Mouse (Mus musculus) adrenal gland, adult 2 months (tissue): ENCODE data around the gene Rnf187. TPM values are rescaled to one million over a fixed set of nuclear protein-coding genes. Genes with fewer than 3 reads are reported as not detected.
A peak's percentile ranks its signal among the peaks of the same experiment; 100 is the strongest.
"Not testable (repeated sequence)": the region's sequence is repeated elsewhere in the genome, so short reads cannot be mapped to it uniquely, and the experiment has no call there.

ENCODE experiments used
- DNase-seq: peaks from one replicate; pipeline ENCODE4 v3.0.0; 2021
- polyA plus RNA-seq: library from polyadenylated mRNA; depleted of rRNA; stranded (reverse); fragments of >200 nt; gene quantifications from 2 replicates; pipeline ENCODE4 v1.2.3, GENCODE M21; 2012
- total RNA-seq, 2 experiments: library from RNA; stranded (reverse); gene quantifications; 2 replicates each; pipeline ENCODE4 v1.2.3; 2021

The Rnf187 gene
- total and polyA plus RNA-seq, 3 experiments: 143 to 545 (median 198) TPM

DNA sequence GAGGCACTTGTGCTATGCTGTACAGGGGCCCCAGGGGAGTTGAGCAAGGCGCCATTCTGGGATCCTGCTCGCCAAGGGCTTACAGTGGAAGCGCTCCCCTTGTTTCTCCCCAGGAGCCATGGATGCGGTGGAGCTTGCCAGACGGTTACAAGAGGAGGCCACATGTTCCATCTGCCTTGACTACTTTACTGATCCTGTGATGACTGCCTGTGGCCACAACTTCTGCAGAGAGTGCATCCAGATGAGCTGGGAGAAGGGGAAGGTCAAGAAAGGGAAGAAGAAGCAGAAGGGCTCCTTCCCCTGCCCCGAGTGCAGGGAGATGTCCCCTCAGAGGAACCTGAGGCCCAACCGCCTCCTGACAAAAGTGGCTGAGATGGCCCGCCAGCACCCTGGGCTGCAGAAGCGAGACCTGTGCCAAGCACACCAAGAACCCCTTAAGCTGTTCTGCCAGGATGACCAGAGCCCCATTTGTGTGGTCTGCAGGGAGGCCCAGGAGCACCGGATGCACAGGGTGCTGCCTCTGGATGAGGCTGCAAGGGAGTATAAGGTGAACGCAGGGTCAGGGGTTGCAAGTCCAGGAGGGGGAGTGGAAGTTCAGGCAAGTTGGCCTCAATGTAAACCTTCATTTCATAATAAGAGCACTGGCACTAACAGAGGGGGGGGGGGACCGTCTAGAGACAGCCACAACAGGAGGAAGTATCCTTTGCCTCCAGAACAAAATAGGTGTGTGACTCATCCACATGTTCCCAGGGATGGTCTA, 26.5 kb upstream of the Rnf187 start:
- DNase-seq: no peak

DNA sequence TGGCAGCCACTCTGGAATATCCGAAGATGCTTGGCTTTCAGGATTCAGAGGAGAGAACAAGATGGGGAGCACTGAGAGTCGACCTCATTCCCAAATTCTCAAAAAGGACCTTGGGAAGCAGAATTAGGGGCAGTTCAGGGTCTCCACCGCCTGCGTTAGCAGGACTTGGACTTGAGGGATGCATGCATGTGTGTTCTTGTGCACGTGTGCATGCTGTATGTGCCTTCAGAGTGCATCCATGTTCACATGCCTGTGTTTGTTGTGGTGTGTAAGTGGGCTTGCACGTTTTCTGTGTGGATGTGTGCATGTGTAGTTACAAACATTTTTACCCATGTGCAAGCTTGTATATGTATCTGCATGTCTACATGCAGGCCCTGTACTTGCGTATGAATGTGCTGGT, 25.5 kb upstream of the Rnf187 start:
- DNase-seq: no peak

DNA sequence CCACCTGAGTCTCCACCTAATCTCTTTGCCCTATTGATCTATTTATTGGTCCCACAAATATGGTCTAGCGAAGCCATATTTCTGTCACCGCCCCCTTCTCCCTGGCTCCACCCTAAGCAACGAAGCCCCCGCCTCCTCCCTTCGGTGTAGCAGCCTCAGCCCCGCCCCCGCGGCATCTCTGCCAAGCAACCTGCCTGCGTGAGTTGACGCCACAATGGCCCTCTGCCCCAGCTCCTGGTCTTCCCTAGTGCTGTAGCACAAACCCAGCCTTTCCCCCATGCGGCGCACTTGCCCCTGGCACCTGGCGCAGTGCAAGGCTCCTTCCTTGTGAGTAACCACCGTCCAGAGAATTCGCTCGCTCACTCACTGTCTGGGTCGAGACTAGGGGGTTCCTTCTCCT, 24.8 kb upstream of the Rnf187 start:
- DNase-seq: peak; percentile 48

DNA sequence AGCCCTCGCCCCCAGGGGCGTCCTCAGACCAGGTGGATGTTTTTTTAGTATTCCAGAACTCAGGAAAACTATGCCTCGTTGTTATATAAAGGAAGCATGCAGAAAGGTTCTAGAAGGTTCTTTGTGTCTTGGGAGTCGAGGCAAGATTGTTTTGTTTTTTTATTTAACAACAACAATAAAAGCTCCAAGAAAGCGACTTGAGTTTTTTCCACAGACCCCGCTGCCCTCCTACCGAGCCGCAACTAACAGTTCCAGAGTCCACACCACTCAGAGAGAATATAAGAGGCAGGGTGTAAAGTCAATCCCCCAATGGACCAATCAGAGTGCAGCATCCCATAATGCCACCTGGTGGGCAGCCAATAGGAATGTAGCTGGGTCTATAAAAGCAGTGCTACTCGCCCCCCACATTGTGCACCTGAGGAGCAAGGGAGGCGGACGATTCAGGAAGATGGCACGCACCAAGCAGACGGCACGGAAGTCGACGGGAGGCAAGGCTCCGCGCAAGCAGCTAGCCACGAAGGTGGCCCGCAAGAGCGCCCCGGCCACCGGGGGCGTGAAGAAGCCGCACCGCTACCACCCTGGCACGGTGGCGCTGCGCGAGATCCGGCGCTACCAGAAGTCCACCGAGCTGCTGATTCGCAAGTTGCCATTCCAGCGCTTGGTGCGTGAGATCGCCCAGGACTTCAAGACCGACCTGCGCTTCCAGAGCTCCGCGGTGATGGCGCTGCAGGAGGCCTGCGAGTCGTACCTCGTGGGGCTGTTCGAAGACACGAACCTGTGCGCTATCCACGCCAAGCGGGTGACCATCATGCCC, 22.9 kb upstream of the Rnf187 start:
- DNase-seq: no peak

DNA sequence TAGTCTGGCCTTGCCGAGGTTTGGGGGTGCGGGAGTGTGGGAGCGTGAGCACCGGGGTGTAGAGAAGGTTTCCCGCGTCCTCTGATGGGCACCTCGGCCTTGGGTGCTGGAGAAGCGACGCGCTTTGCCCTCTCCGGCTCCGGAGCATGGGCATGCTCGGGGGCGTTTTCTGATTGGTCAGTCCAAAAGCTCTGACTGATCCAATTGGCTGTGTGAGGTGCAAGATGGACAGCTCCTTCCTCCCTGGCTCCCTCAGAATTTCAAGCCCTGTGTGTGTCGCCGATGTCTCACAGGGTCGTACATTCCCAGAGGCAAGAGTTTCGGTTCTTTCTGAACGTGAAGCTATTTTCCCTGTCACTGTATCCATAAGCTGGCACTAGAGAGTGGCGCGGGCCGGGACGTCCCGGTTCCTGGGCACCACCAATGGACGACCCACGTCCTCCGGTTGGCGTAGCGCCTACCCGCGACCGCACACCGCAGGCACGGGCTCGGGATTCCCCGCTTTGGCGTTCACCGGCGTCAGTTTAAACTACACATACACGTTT, 21.3 kb upstream of the Rnf187 start:
- DNase-seq: peak; percentile 92

DNA sequence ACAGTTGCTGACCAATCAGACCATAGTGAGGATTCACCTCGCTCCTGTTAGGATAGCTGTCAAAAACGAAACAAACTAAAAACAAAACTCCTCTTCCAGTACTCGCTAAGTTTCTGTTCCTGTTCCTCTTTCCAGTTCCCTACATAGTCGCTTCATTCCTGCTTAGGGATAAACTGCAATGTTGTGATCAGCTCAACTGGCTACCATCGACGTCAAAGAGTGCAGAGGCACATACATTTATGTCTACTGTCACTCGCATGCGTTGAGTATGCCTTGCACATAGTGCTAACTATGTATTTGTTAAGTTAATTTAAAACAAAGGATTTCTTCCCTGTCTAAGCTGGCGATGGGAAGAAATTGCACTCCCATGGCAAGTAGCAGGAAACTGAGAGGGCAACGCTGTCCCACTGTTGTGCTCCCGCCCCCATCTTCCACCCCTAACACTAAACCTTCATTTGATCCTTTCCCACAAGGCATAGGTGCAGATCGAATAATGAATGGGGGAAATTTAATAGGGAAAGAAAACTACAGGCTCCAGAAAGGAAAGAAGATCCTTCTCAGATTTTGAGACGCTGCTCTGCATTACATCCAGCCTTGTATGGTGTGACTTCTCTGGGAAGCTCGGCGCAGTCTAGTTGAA, 20.6 kb upstream of the Rnf187 start:
- no peak for DNase-seq

DNA sequence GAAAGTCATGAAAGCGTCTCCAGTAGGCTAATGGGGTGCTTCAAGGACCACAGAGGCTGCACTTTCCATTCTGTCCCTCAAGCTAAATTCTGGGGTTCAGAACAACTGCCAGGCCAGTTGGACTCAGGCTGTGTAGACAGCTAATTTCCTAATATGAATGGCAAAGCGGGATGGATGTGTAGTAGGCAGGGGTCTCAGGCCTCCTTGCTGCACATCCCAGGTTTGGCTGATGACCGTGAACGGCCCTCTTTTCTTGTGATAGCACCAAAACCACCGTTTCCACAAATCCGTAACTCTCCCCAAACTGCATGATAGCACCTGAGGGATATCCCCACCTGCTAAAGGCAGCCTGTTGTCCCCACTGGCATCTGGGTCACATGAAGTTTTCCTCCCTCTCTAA, 19.8 kb upstream of the Rnf187 start:
- no peak for DNase-seq

DNA sequence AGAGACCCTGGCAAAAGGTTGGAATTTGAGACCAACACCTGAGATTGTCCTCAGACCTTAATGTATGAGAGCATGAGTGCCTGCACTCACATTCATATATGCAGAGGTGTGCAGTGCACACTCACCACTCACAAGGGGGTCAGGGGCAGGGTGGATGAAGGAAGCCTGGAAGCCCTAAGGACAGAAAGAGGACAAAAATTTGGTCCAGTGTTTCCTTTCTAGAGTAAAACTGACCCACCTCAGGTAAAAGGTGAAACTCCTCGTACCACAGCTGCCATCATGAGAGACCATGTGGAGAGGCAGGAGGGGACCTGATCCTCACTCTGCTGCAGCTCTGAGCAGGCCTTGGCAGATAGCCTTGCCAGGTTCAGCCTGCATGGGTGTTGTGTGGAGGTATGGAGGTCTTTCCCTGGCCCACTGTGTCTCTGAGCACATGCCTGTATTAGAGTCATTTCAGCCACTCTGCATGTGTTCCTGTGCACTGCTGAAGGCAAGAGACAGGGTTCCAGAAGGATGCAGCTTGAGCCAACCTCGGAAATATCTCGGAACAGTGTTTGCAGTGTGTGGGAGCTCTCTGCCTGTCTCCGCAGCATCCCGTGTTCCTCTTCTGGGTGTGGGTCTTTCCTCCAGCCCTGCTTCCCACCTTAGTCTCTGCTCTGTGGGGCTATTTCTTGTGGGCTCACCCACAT, 18.7 kb upstream of the Rnf187 start:
- DNase-seq: no peak

DNA sequence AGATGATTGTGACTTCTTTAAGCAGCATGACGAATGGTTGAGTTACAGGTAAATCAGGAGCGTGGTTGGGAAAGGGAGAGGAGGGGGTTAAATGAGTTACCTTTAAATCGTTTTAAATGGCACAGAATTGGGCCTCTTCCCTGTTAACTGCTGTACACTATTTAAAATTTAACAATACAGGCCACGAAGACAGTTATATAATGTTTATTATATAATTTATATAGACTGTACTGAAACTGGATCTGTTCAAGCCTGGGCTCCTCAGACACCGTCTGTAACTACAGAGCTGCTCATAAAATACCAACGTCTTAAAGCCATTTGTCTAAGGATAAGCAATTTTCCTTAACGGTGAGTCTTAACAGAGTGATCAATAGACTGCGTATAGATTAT, 17.1 kb upstream of the Rnf187 start:
- DNase-seq: no peak

DNA sequence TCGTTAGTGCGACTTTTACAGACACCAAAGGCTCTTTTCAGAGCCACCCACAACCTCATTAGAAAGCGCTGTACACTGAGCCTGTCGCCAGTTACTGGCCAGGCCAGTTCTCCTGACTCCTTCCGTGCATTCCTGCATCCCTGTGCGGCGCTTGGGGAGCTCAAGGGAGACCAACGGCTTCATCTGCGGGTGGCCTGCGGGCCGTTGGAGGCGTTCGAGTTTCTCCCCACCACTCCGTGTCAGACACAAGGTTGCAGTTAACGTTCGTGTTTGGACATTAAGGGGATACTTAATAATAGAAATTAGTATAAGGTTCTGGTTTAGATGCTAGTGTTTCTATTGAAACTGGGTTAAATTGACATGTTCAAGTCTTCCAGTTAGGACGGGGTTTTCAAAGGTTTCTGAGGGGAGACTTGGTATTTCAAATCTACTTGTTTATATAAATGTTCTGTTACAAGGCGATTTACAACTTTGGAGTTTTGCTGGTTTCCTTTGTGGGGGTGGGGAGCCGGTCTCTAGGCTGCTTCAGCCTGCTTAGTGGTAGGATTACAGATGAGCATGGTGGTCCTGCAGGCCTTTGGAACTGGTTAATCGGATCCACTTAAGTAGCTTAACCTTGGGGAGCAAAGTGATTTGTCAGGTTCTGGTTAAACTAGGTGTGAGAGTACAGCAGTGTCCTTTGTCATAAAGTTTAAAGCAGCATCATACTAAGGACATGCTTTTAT, 16.6 kb upstream of the Rnf187 start:
- no peak for DNase-seq

DNA sequence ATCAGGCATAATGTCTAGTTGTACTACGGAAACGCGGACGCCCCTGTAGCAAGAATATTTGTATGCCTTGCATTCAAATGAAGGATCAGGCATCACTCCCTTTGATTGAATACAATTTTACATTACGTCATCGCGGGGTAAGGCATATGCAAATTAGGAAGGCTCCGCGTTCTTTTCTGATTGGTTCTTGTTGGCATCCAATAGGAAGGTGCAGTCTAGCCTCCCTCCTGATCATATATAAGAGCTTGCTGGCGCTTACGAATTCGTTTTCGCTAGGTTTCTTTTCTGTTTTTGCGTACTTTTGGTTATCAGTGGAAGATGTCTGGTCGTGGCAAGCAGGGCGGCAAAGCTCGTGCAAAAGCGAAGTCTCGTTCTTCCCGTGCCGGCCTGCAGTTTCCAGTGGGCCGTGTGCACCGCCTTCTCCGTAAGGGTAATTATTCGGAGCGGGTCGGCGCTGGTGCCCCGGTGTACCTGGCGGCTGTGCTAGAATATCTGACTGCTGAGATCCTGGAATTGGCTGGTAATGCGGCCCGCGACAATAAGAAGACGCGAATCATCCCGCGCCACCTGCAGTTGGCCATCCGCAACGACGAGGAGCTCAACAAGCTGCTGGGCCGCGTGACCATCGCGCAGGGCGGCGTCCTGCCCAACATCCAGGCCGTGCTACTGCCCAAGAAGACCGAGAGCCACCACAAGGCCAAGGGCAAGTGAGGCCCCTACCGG, 15.9 kb upstream of the Rnf187 start, which contains the start of the genes Hist3h2a and Trim17:
TSS of gene Hist3h2a (plus strand) at position 266 of the 723 bp plus-strand sequence.
TSS of gene Trim17 (plus strand) at position 266 of the 723 bp plus-strand sequence.
- peak; percentile 89 for DNase-seq

DNA sequence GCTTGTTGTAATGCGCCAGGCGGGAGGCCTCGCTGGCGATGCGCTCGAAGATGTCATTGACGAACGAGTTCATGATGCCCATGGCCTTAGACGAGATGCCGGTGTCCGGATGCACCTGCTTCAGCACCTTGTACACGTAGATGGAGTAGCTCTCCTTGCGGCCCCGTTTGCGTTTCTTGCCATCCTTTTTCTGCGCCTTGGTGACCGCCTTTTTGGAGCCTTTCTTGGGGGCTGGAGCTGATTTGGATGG, 15.4 kb upstream of the Rnf187 start:
- DNase-seq: not testable (repeated sequence)

DNA sequence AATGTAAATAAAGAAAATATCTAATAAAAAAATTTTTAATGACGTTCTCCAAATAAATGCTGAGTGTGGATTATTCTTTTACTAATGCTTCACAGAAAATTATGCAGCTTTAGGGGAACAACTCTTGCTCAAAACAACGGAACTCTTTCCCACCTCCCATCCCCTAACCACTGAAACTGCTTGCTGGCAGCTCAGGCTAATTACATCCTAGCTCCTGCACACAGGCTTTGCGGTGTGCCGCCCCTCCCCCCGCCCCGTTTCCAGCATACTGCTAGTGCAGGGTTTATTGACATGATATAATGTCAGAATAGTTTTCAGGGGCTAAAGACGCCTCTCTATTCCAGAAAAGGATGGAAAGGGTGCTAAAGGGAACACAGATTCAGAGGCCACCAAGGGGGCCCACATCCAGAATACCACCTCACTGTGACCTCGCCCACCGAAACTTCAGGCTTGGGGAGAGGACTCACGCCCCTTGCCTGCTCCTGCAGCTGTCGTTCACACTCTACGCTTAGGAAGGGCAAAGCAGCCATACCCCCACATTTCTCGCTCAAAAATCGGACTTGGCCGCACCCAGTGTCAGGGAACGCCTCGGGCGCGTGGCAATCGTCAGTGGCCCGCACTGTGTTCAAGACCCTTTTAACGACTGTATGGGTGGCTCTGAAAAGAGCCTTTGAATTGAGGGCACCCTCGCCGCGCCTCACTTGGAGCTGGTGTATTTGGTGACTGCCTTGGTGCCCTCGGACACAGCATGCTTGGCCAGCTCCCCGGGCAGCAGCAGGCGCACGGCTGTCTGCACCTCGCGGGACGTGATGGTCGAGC, 14.8 kb upstream of the Rnf187 start:
- peak; percentile 34 for DNase-seq

DNA sequence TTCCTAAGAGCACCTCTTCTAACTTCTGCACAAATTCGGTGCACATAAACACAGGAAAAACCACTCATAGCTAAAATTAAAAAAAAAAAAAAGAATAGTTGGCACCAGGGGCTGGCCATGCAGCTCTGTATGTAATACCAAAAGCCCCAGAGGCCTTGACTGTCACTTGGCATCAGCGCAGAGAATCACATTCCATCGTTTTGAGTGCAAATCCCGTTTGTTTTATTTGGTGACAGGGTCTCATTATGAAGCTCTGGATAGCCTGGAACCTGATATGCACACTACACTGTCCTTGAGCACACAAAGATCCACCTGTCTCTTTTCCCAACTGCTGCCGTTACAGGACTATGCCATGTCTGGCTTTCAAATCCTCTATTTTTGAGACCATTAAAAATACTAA, 12.5 kb upstream of the Rnf187 start:
- no peak for DNase-seq

DNA sequence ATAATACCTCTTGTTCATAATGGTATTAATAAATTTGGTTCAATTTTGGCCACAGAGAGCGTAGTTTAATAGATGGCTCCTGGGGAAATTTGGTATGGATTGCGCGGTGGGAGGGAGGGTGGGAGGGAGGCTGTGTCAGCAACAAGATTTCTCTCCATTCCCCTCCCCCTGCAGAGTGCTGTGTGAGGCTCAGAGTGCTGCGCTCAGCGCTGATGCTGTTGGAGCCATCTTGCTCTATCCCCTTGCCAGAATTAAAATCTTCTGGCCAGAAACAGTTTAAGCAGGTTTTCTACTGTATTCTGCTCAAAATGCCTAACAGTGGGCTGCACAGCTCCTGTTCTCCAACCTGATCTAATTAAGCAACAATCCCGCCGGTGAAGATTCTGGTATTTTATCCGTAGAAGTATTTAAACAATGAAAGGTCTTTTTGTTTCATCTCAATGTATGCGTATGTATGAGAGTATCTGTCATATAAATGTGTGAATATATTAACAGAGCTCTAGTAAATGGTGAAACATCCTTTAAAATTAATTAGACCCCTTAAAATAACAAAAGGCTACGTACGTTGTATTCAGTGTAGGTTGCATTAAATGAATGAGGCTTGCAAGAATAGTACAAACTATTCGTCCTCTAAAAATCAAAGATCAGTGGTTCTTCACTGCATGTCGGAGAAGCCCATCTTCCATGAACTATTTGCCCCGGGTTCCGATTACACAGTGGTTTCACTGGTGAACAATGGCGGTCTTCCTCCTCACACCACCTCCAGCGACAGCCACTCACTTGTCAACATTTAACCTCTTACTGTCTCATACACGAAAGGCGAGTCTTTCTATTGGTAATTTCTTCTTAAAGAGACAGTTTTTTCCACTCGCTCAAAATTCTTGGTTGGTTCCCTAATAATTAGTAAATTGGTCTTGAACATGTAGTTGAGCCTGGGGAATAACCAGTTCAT, 11.0 kb upstream of the Rnf187 start:
- no peak for DNase-seq

DNA sequence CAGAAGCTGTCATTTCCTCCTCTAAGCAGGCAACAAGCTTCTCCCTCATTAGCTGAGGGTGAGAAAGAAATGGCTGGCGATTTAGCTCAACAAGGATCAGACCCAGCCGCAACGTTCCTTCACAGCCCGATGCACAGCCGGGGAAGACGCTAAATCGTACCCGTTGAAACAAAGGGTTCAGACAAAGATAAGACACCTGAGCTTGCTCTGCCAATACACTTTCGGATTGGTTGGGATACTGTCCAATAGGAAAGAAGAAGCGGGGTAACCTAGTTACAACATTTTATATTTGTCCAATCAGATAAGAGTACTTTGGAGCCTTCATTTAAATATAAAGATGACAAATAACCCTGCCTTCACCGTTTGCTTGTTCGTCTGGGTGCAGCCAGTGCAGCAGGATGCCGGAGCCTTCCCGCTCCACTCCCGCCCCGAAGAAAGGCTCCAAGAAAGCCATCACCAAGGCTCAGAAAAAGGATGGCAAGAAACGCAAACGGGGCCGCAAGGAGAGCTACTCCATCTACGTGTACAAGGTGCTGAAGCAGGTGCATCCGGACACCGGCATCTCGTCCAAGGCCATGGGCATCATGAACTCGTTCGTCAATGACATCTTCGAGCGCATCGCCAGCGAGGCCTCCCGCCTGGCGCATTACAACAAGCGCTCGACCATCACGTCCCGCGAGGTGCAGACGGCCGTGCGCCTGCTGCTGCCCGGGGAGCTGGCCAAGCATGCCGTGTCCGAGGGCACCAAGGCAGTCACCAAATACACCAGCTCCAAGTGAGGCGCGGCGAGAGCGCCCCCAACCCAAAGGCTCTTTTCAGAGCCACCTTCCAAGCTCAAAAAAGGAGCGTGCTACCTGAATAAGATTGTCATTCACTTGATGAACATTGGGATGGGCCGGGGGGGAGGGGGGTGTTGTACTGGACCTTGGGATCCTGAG, 10.1 kb upstream of the Rnf187 start, which contains the start of gene Hist3h2ba:
TSS of gene Hist3h2ba (plus strand) at position 379 of the 938 bp plus-strand sequence.
- DNase-seq: peak; percentile 54

DNA sequence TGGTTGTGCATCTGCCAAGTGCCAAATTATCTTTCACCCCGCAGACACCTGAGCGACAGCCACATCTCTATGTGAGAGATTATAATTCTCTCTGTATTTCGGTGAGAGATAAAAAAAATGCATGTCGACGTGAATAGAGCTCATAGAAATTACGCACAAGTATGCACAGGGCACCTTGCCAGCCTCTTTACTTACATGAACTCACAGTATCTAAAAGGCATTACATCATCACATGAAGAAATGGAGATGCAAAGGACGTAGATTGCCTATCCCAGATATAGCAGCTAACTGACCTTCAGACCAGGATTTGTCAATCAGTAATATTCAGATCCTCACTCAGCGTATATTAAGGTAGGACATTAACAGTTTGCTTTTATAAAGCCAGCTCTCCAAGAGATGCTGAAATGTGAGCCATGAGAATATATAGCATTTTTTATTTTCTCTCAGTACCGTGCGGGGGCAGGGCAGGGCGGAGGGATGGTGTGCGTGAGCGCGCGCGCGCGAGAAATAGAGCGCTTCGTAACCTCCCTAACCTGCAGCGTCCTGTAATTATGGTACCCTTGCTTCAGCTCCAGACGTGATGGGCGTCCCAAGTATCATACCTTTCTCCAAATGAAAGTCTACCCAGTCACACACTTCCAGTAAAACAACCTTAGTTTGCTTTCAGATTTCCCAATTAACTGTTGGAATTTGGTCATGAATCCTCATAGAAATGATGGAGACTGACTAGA, 9.2 kb upstream of the Rnf187 start:
- DNase-seq: no peak
